Mouse (Mus musculus) embryo, embryonic 11.5 days (tissue): Measurements from ENCODE around the gene Nelfe.
"Not testable (repeated sequence)": the region's sequence is repeated elsewhere in the genome, so short reads cannot be mapped to it uniquely, and the experiment has no call there.

Source experiments
- DNase-seq: peaks from one replicate; pipeline ENCODE4 v3.0.0-alpha.2; 2012; ENCODE audit warnings: low read depth, low spot score

The Nelfe gene

DNA sequence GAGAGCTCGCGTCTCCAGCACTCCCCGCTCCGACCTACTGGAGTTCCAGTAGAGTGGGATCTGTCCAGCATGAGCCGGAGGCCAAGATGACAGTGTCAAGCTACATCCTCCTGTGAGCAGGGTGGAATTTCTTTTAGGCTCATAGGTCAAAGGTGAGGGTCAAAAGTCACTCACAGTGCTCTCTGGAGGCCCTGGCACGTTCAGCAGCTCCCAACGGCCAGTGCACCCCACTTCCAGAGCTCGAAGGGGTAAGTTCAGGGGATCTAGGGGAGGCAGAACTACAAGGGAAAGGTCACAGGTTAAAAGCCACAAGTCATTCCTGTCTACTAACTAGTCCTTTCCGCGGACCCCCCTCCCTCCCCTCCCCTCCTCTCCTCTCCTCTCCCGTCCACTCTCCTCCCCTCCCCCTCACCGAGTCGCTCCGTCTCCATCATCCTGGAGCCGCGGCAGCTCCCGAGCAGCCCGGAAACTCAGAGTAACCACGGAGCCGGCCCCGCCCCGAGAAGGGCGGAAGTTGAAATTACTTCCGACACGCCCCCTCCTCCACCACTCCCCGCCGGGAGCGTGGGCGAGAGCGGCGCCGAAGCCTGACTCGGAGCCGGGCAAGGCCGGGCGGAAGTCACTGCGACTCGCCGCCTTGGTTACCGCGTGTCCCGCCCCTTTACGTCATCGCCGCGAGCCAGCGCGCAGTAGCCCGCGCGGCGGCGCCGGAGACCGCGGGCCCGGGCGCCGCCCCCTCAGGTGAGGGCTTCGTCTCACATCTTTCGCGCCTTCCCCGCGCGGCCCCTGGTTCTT lies at the start of gene Nelfe, which contains the start of gene Skiv2l:
Nelfe (plus strand) TSS at position 670 of the 795 bp plus-strand sequence.
Skiv2l (minus strand) TSS at position 489 of the 795 bp plus-strand sequence.
- DNase-seq, result peak; percentile 98

DNA sequence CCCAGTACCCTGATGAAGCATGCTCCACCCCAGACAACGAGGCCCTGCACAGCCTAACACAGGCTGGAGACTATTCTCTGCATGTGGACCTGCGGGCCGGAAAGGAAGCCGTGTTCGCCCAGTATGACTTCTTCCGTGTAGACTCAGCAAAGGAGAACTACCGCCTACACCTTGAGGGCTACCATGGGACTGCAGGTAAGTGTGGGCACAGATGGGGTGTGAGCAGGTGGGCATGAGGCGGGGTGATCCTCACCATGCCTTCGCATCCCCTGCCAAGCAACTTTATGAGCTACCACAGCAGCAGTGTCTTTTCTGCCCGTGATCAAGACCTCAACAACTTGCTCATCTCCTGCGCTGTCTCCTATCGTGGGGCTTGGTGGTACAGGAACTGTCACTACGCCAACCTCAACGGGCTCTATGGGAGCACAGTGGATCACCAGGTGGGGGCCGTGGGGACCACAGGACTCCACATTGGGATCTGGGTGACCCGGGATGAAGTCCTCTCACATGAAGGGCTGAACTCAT lies 49.3 kb upstream of the Nelfe start:
- not testable (repeated sequence) for DNase-seq

DNA sequence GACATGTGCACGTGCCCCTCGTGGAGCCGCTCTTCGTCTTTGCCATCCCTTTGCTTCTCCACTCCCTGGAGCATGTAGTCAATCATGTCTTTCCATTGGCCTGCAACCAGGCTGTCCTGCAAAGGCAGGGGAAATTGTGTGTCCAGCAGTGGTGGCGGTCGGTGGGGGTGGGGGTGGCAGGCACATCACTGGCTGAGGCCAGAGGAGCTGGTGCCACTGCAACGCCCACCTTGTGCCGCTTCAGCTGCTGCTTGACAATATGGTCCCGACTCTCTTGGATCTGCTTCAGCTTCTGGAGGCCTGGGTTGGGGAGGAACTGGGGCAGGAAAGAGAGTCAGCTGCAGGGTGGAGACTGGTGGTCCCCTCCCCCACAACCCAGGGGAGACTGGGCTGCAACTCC lies 47.4 kb upstream of the Nelfe start:
- not testable (repeated sequence) for DNase-seq

DNA sequence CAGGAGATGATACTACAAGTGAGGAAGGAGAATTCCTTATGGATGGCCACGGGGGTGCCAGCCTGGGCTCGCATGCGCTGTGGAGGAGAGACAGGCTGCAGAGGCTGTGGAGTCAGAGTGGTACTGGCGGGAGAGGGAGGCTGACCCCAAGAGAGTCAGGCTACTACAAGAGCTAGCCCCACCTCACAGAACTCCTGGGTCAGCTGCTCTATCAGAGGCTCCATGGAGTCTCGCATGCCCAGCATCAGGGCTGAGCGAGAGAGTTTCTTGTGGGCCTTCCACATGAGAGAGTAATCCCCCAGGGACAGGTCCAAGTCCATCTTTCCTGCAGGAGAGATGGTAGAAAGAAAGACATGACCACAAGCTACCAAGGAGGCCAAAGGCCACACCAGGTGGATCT lies 46.8 kb upstream of the Nelfe start:
- not testable (repeated sequence) for DNase-seq

DNA sequence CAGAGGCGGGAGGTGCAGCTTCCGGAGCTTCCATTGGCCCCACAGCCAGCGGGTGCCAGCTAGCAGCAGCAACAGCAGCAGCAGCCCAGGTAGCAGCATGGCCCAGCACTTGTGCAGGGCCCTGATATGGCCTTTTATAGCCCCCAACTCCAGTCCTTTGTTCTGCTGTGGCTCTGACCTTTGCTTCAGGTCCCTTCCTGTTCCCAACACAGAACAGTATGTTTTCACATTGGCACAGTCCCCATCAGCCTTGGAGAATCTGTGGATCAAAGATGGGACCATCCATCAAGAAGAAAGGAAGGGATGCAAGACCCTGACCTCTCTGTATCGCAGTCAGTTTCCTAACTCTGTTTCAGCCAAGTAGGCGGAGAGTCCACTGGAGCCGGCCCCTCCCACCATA lies 45.9 kb upstream of the Nelfe start, which contains the start of gene Cyp21a1:
Cyp21a1 (minus strand) TSS at position 261 of the 400 bp plus-strand sequence.
- not testable (repeated sequence) for DNase-seq

DNA sequence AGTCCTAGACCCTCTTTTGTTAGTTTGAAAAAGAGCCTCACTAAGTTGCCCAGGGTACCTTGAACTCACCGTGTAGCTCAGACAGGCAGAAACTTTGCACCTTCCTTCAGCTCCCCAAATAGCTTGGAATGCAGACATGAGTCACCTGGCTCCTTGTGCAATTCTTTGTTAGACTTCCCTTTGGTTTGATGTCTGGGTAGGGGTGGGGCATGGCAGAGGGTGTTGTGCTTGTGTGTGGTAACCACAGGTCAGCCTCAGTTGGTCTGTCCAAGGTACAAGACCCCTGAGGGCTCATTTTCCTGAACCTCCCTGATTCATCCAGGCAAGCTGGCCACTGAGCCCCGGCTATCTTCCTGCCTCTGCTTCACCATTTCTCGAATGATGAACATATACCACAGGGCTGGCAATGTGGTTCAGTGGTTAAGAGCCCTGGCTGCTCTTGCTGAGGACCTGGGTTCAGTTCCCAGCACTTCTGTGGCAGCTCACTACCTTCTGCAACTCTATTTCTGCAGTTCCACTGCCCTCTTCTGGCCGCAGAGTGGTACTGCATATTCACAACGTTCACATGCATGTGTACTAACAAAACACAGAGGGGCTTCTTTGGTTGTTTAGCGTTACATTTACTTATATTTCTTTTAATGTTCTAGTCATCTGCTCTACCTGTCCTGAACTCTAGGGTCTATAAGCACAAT lies 45.2 kb upstream of the Nelfe start:
- DNase-seq, result no peak

DNA sequence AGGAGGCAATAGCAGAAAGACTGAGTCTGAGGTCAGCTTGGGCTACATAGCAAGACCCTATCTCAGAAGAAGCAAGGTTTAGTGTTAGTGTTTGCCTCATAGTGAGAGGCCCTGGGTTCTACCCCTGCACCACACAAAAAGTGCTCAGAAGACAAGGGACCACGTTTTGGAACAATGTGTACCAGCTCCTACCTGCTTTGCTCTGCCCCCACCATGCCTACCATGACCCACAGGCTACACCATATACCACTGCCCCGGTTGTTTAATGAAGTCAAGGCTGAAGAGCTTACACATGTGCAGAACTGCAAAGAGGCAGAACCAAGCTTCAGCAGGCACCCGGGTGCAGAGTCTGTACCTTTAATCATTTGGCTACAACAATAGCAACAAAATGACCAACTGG lies 43.0 kb upstream of the Nelfe start:
- DNase-seq, result no peak

DNA sequence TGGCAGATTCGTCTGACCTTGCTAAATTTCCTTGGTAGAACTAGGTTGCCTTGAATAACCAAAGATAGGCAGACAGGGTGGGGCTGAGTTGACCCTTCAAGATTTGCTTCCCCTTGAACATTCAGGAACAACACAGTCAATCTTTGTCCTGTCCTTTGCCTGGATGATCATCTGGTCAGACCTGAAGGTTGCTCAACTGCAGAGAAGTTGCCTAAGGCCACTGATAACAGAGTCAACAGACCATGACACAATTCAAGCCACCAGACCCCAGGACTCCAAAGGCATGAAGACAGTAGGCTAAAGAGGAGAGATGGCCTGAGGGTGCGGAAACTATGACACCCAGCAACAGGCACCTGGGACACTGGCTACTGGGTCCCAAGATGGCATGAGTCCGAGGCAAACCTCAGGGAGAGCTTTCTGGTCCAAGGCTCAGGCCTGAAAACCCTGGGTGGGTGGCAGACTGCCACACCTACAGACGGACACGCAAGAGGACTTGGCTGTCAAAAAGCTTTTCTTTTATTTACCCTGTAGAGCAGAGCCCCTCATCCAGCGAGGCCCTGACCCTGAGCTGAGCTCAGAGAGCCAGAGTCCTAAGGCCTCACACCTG lies 41.5 kb upstream of the Nelfe start:
- no peak for DNase-seq

DNA sequence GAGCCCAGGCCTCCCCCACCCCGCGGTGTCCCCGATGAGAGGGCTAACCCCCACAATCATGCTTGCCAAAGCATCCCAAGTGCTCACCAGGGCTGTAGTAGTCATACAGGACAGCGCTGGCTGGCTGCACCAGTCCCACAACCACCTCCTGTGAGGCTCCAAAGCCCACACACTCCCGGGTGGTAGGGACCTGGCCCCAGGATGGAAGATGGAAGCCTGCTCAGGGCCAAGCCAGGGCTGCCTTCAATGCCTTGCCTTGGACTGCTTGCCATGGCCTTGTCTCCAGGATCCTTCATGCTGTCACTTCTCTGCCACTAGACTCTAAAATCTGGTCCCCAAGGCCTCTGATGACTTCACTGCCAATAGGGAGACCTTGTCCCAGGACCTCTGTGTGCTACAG lies 39.8 kb upstream of the Nelfe start:
- DNase-seq, result not testable (repeated sequence)

DNA sequence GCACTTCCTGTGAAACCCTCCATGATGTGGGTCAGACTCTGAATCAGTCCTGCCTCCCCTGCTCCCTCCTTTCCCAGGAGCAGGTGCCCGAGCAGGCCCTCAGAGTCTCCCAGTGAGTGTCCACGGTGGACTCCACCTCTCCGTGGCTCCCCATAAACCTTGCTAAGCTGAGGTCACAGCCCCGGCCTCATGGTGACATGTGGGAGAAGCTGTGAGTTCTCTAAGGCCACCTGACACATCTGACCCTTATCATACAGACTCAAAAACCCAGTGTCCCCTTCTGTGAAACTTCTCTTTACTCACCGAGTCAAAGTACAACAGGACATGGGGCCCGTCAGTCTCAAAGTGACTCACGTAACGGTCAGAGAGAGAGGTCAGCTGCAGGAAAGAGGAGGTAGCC lies 39.4 kb upstream of the Nelfe start:
- DNase-seq, result not testable (repeated sequence)

DNA sequence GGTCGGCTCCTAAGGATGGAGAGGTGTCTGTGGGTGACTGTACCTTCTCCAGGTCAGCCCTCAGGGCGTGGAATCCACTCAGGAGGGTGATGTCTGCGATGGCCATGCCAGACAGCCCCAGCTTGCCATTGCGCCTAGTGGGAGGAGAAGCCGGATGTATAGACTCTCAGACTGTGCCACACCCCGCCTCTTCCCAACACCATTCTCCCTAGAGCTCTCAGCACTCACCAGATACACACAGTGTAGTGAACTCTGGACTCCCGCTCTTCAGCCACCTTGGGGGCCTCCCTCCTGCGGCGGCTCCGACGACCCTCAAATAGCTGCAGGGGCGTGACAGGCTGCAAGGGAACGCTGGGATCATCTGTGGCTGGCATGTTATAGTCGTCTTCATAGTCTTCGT lies 38.9 kb upstream of the Nelfe start:
- no peak for DNase-seq

DNA sequence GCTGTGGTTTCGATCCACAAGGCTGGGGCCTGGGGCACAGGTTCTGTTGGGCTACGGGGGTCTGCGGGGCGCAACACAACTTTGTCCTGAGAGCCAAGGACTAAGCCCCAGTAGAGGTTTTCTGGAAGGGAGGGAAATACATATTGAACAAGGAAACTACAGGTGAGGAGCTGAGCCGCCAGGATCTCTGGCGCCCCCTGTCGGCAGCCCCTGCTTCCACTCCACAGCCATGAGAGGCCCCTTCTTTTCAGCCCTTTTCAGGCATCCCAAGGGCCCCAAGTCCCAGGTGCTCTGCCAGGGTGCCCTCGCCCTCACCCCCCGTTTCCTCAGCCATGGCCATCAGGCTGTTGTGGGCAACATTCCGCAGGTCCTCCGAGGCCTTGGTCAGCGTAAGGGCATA lies 36.4 kb upstream of the Nelfe start:
- not testable (repeated sequence) for DNase-seq

DNA sequence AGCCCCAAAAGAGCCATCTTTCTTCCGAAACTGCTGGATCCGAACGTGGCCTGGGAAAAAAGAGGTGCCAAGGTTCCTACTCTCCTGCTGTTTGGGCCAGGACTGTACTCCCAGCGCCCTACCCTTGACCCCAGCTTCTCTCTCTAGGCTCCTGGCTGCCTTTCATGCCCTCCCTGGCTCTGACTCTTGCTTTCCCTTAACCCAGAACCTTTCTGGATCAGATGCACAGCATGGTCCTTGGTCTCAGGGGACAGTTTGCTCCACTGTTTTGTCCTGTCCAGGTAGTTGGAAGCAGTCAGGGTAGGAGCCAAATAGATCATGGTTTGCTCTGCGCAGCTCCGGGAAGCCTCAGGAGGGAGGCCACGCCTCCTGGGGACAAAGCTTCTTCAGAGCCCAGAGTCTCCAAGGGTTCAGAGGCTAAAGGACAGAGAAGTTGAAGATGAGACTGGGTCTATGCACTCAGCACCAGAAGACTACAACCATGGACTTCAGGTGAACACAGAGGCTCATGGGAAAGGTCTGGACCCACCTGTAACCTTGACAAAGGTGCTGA lies 35.3 kb upstream of the Nelfe start:
- DNase-seq, result no peak

DNA sequence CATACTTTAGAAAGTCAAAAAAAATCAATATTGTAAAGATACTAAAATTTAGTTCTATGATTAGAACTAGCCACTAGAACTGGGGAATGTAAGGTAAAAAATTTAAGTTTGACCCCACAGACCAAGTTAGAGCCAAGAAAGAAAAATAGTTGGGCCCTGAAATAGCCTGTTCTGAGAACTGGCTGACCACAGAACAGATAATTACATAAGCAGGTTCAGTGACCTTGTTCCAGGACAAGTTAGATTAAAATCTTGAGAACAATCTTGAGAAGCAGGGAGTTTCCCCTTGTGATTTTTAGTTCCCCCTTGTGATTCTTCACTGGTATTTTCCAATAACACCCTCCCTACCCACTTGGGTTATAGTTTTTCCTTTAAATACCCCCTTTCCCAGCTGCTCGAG lies 19.4 kb upstream of the Nelfe start:
- not testable (repeated sequence) for DNase-seq

DNA sequence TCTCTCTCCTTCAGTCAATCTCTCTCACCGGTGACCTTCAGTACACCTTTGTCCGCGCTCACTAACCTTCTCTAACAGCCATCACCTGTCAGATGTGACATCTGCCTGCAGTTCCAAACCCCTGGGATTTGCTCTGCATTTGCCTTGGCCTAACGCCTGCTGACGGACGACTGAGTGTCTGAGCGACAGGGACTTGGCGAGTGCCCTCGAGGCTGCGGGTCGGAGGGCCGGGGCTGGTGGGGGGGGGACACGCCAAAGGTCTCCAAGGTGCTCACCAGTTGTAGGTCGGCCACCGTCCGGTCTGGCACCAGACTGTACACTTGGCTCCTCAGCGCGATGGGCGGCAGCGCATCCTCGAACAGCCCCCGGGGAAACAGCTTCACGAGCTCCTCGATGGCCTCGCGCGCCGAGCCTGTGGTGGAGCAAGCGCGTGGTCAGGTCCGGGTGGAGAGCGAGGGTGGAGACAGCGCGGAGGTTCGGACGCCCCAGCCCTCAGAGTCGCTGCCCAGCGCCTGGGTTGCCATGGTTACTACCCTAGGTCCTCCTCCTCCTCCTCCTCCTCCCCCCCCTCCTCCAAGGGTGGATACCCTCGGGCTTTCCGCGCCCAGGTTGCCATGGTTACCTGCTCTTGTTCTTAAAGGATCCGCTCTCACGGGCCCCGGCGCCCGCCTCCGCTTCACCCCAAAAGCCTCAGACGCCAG lies 13.9 kb upstream of the Nelfe start:
- DNase-seq, result no peak

DNA sequence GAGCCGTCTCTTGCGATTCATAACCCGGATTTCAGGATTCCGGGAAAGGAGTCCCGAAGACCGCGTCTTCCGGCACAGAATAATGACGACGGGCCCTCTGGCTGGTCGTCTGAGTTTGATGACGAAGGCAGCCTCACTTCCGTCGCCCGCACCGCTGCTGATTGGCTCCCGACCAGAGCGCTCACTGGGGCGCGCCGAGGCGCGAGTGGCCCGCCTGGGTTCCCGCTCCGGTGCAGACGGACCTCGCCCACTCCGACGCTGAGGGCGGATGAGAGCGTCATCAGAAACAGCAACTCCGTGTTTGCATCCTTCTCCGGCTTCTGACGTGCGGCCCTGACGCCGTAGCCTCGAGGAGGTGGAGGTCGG lies 13.4 kb upstream of the Nelfe start, which contains the start of the genes Stk19 and Dxo:
Stk19 (minus strand) TSS at position 90 of the 366 bp plus-strand sequence.
Dxo (plus strand) TSS at position 164 of the 366 bp plus-strand sequence.
- DNase-seq, result peak; percentile 96

DNA sequence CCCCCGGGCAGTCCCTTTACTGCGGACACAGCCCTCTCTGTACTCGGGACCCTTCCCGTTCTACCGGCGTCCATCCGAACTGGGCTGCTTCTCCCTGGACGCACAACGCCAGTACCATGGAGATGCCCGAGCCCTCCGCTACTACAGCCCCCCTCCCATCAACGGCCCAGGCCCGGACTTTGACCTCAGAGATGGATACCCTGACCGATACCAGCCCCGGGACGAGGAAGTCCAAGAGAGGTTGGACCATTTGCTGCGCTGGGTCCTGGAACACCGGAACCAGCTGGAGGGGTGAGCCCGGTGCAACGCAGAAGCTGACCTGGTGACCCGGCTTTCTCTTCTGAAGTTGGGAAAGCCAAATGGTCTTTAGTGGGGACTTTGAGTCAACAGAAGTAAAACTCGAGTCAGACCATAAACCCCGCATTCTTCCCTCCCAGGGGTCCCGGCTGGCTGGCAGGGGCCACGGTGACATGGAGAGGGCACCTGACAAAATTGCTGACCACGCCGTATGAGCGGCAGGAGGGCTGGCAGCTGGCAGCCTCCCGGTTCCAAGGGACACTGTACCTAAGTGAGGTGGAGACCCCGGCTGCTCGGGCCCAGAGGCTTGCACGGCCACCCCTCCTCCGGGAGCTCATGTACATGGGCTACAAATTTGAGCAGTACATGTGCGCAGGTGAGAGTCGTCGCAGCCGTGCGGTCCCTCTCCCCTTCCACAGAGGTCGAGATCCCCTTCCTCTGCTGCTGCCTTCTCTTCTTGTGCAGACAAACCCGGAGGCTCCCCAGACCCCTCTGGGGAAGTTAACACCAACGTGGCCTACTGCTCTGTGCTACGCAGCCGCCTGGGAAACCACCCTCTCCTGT lies 12.5 kb upstream of the Nelfe start:
- DNase-seq, result no peak

DNA sequence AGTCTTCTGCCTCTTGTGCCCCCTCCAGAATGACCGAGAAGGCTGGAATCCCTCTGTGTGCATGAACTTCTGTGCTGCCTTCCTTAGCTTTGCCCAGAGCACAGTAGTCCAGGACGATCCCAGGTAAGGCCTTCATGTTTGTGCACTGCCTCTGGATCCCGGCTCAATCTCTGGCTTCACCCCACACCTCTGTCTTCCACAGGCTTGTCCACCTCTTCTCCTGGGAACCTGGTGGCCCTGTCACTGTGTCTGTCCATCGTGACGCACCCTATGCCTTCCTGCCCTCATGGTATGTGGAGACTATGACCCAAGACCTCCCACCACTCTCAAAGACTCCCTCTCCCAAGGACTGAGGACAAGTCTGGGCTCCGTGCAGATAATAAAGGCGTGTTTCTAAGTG lies 11.4 kb upstream of the Nelfe start:
- no peak for DNase-seq

DNA sequence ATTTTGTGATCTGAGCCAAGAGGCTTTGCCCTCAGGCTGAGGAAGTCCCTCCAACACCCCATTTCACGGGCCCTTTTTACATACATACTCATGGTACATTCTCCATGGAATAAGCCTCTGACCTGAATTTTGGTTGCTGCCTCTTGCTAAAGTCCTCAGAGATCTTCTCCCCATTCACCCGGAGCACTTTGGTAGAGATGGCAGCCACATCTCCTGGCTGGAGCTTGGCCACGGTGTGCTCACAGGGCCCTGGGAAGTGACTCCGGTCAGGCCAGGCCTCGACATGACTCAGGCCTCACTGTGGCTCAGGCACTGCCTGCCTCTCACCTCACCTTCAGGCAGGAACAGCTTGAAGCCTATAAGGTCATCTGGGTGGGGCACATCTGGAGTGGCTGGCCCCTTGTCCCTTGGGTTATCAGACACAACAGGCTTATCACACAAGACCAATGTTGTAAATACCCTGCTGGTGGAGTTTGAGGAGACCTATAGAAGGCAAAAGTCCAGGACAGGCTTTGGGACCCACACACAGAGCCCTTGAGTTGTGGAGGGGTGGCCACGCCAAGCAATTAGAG lies 9.4 kb upstream of the Nelfe start:
- no peak for DNase-seq

DNA sequence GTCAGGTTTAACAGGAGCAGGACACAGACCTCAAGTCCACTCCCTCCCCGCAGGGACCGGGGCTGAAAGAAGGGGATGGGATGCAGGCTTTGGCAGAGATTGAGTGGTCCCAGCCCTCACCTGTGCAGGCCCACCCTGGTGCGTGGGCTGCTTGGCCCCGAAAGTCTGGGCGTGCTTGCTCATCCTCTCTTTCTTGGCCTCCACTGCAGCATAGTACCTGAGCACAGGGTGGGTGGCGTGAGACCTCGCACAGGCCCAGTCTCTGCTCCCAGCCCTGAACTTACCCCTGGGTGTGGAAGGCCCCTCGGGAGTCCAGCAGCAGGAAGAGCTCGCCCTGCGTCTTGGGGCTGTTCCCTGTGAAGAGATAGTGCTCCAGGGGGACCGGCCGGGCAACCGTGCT lies 5.3 kb upstream of the Nelfe start:
- no peak for DNase-seq
